Mouse (Mus musculus): ENCODE measurements at regions not wholly inside any gene's neighbourhood (a gene's known extent, or its start where the extent isn't known, plus 50 kb on each side); places are given as distances from the start of the nearest gene placed in this dataset.

DNA sequence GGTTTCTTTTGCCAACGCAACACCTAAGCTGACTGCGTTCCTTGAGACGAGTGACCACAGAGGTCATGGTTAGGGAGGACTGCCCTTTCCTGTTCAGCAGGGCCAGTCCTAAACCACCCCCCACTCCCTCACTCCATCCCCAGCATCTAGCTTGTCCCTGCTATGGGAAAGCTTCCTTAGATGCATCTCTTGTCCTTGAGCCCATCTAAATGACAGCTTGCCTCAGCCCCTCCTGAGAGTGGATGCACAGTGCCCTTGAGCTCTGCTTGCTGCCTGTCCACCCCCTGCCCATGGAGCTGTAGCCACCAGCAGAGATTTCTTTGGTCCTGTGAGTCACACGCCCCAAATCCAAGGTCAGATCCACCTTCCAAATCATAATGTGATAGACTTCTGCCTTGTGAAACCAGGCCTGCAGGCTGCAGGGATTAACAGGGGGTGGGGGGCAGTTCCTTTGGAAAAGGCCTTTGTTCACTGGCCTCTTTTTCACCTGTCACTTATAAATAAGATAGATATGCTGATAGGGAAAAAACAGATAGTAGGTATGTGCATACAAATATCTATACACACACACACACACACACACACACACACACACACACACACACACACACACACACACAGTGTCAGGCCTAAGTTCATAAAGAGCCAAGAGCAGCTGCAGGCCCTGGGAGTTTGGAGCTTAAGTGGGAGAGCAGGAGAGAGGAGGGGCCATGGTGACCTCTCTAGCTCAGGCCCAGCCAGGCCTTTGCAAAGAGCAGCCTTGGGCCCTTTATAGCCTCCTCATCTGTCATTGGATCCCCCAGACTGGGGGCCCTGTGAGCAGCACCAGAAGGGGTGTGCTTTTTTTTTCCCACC lies 56.4 kb upstream of the Adra2c start:
- DNase-seq (ENCODE audit: low spot score) = no peak

GRCm38 (mm10) chr5:35216271-35216670 lies 61.8 kb upstream of the Adra2c start:
- DNase-seq (ENCODE audit: low spot score) = no peak

- no peak for DNase-seq (ENCODE audit: low spot score)
These were observed 62.5 kb upstream of the Adra2c start for GRCm38 (mm10) chr5:35215480-35216195.

DNA sequence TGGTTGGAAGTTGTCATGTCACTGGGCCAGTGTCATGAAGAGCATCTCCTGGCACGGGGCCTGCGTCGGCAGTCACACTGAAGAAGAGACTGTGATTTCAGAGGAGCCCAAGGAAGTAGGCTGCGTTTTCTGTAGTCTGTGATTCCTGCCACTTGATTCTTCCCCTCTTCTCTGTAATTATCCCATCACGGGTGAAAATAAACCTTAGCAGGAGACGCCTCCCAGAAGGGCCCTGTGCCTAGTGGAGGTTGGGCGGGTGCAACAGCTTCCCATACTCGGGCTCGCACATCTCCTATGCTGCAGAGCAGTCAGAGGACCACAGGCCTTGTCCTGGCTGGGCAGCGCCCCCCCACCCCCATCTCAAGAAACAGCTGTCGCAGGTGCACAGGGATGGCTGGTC lies 63.1 kb upstream of the Adra2c start:
- DNase-seq (ENCODE audit: low spot score) = no peak

DNA sequence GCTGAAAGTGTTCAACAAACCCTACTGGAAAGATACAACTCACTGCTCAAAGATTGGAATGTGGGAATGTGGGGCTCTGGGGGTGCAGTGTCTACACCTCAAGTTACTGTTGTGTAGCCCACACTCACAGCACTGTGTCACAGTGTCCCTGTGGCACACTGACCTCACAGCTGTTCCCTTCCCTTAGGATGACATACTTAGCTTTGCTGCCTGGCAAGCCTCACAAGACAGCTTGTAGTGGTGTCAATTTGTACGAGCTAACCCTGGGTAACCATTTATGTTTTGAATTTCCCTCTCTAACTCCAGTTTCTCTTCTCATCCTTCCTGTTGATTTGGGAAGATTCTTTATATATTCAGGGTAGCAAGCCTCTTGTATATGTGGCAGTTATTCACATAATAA lies 68.8 kb upstream of the Adra2c start:
- no peak for DNase-seq (ENCODE audit: low spot score)

DNA sequence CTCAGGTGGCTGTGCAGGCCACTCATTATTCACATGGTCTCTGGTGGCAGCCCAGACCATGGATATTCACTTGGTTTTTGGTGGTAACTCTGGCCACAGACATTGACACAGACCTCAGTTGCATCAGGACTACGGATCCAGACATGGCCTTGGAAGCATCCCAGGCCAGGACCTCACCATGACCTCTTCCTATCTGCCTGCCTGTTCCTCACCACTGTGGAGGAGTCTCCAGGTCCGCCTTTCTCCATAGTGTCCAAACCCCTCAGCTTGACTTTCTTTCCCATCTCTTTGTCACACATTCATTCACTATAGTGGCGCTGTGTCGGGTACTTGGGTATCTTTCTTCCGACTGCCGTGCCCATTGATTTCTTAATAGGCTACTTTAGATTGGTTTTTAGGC lies 74.1 kb upstream of the Adra2c start:
- DNase-seq (ENCODE audit: low spot score) = no peak

DNA sequence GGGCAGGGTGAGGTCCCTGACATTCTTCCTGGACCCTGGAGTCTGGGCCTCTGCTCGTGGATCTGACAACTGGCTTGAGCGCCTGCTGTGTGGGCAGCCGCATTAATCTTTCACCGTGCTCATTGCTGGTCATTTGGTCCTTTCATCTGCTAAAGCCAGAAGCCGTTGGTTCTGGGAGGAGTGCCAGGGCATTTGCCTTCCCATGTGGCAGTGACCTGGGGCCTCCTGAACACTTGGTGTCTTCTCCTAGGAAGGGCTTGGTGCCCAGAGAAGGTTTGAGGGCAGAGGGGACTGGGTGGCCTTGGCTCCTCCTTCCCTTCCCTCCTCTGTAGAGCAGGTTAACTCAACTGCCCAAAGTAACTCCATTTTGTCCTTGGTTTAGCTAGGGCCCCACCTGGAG lies 79.7 kb upstream of the Adra2c start:
- DNase-seq (ENCODE audit: low spot score) = no peak

DNA sequence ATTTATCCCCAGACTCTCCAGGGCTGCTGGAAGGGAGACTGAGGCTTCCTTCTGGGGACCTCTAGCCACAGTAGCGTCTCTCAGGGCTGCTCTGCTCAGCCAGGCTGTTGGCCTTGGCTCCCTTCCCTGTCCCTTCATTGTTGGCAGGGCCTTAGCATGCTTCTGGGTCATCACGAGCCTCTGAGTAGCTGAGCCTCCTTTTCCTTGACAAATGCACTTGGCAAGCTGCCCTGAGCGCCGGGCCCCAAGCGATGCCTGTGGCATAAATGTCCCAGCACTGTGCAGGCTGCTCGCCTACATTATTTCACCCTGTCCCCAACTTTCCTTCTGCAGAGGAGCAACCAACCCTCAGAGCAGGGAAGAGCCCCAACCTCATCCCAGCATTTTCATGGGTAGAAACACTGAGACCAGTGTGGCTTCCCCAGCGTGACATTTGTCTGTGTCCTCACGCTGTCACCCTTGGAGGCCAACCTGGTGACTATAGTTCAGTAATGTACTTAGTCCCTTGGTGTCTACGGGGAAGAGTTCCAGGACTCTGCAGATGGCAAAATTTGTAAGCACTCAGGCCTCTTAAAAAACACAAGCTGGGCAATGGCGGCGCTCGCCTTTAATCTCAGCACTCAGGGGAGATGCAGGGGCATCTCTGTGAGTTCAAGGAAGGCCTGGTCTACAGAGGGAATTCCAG lies 83.7 kb upstream of the Lrpap1 start:
- DNase-seq (ENCODE audit: low spot score) = no peak

DNA sequence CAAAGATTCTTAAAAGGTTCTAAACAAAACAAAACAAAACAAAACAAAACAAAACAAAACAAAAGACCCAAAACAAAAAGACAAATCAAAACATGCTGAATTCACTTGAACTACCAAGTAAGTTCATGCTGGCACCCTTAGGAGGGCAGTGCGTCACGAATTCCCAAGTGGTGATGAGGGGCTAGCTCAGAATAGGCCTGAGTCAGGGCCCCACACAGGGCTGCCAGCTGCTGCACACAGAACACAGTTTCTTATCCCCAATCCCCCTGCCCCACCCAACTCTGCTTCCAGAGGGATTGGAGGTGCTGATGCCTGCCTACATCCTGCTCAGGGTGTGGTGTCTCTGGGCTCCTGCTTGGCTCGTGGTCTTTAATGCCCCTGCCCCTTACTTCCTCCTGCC lies 80.3 kb upstream of the Lrpap1 start:
- no peak for DNase-seq (ENCODE audit: low spot score)

- no peak for DNase-seq (ENCODE audit: low spot score)
These were observed 79.7 kb upstream of the Lrpap1 start for GRCm38 (mm10) chr5:35185289-35185688.

GRCm38 (mm10) chr5:35183418-35183817 lies 77.9 kb upstream of the Lrpap1 start:
- no peak for DNase-seq (ENCODE audit: low spot score)

- DNase-seq (ENCODE audit: low spot score) = peak; percentile 40
These were observed 71.8 kb upstream of the Lrpap1 start for GRCm38 (mm10) chr5:35177332-35177731.

DNA sequence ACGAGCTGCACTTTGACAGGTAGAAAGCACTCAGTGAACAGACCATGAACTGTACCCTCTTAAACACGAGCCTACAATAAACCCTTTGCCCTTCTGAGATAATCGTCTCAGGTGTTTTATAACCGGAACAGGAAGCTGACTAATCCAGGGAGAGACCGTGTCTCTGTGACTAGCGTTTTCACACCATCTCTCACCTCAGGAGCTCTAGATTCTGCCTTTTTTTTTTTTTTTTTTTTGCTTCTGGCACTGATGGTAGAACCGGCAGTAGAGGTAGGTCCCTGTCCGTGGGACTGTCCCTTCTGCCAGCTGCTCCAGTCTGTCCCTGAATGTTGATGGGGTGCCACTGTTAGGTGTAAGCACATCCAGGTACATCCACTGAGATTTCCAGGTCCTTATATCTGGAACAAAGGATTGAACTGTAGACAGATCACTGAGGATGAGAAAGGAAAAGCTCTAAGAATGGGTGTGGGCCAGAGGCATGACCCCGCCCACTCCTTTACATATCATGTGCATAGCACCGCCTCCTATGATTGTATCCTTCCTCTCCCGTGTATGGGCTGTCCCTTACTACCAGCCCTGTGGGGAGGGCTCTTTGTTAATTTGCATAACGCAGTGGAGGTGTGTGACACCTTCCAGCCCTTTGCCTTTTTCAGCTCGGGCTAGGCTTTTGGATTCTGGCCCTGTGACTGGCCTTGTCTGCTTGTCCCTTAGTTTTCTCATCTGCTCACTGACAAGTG lies 70.7 kb upstream of the Lrpap1 start:
- peak; percentile 14 for DNase-seq (ENCODE audit: low spot score)

- no peak for DNase-seq (ENCODE audit: low spot score)
These were observed 68.8 kb upstream of the Lrpap1 start for GRCm38 (mm10) chr5:35174318-35174717.

- no peak for DNase-seq (ENCODE audit: low spot score)
These were observed 65.8 kb upstream of the Lrpap1 start for GRCm38 (mm10) chr5:35171336-35171735.

GRCm38 (mm10) chr5:35170369-35171130 lies 65.0 kb upstream of the Lrpap1 start:
- DNase-seq (ENCODE audit: low spot score) = no peak

DNA sequence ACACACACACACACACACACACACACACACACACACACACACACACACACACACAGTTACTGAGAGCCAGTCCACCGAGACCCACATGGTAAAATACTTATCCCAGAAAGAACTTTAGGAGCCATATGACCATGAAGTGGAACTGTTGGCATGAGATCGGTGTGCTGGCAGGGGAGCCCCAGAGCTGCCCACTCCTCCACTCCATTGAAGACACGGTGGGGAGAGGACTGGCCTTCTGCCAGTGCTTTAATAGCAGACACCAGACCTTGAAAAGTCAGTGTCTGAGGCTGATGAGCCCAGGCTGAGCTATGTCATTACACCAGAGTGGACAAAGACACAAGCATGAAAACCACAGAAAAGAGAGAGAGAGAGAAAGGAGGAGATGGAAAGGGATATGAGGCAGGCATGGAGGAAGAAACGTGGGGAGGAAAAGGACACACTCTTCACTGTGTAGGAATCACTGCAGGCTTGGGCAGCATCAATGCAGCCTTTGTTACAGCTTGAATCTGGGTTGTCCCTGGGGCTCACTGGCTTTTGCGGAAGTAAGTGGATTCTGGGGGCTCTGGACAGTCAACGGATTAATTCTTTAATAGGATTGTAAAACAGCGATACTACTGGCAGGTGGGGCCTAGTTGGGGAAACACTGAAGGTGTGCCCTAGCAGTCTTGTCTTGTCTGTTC lies 64.2 kb upstream of the Lrpap1 start:
- no peak for DNase-seq (ENCODE audit: low spot score)

GRCm38 (mm10) chr5:35168853-35169252 lies 63.3 kb upstream of the Lrpap1 start:
- DNase-seq (ENCODE audit: low spot score) = no peak

DNA sequence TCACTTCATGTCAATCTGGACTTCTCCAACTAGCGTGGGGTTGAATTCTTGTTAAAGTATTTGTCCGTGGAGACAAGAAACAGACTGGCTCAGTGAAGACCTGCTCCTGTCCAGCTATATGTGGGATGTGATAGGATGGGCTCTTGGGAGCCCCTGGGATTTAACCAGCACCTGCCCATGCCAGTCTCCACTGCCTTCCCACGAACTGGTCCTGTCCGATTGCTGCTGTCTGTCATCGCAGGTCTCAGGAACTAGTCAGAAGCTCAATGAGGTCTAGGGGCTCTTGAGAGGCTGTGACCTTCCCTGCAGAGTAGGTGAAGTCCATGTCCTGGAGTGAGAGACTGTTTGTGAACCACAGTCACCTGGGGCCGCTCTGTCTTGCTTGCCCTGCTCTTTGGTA lies 62.8 kb upstream of the Lrpap1 start:
- no peak for DNase-seq (ENCODE audit: low spot score)

- no peak for DNase-seq (ENCODE audit: low spot score)
These were observed 60.4 kb upstream of the Lrpap1 start for GRCm38 (mm10) chr5:35165993-35166392.

DNA sequence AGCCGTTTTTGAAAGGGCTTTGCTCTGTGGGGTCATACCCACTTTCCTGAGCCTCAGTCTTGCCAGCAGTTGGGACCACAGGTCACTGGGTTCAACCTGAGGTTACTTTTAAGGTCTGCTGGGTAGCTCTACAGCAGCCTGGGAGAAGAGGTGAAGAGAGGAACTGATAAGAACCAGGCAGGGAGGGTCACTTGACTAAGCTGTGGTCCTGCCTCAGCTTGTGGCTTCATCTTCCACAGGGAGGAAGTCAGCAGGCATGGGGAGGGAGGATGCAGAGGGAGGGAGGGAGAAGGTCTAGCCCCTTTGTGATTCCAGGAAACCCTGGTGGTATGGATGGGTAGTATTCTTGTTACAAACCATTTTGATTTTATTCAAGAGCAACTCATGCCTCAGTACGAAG lies 59.9 kb upstream of the Lrpap1 start:
- DNase-seq (ENCODE audit: low spot score) = no peak
